Mouse (Mus musculus) embryonic facial prominence, embryonic 12.5 days (tissue): ENCODE results near the gene Ndufaf7. TPM values are rescaled to one million over a fixed set of nuclear protein-coding genes. Genes with fewer than 3 reads are reported as not detected.

Source experiments
- ATAC-seq: fragments of 200-750 bp; cut with Nextera tagmentation; 2 replicates; pipeline ENCODE4 v1.8.0; 2017; ENCODE audit not compliant: insufficient number of reproducible peaks, insufficient read depth, low FRiP score, low TSS enrichment
- H3K27ac ChIP-seq: fragments of 300-500 bp; sonication (generic); 2 replicates; pipeline ENCODE4 v1.5.1; 2016; ENCODE audit warnings: mild to moderate bottlenecking
- H3K27me3 ChIP-seq: fragments of 300-500 bp; sonication (generic); 2 replicates; pipeline ENCODE4 v1.6.1; 2016; ENCODE audit warnings: mild to moderate bottlenecking, moderate library complexity
- H3K36me3 ChIP-seq: fragments of 300-500 bp; sonication (generic); 2 replicates; pipeline ENCODE4 v1.6.1; 2016; ENCODE audit warnings: mild to moderate bottlenecking
- H3K4me1 ChIP-seq: fragments of 300-500 bp; sonication (generic); 2 replicates; pipeline ENCODE4 v1.6.1; 2016
- H3K4me2 ChIP-seq: fragments of 300-500 bp; sonication (generic); replicated peaks from 2 replicates; pipeline ENCODE4 v1.6.1; 2016; ENCODE audit warnings: mild to moderate bottlenecking, moderate library complexity
- H3K4me3 ChIP-seq: fragments of 300-500 bp; sonication (generic); 2 replicates; pipeline ENCODE4 v1.5.1; 2016; ENCODE audit warnings: mild to moderate bottlenecking
- H3K9ac ChIP-seq: fragments of 300-500 bp; sonication (generic); 2 replicates; pipeline ENCODE4 v1.6.1; 2016; ENCODE audit warnings: mild to moderate bottlenecking, moderate library complexity
- H3K9me3 ChIP-seq: fragments of 300-500 bp; sonication (generic); 2 replicates; pipeline ENCODE4 v1.6.1; 2016; ENCODE audit warnings: mild to moderate bottlenecking, moderate library complexity
- WGBS: fragments of 180-500 bp; shearing (Covaris S2); methylation state at CpG from one replicate; pipeline ENCODE4 v1.1.7; 2016; 5-methylcytosine and 5-hydroxymethylcytosine counted together
- polyA plus RNA-seq: library from polyadenylated mRNA; unstranded; fragments of >200 nt; fragmentation: Nextera tagmentation; extraction: Ambion mirVana; gene quantifications from 2 replicates; pipeline ENCODE4 v1.2.1, GENCODE M21; 2016

Gene Ndufaf7
- polyA plus RNA-seq, 1 experiment from 2014 or later = 60.5 TPM

GRCm38 (mm10) chr17:78966092-78966883 lies 29.4 kb downstream of the Ndufaf7 start:
- no peak overlapping the region for H3K9ac ChIP-seq
- no peak overlapping the region for H3K4me3 ChIP-seq
- H3K9me3 ChIP-seq = no peaks in the 10 kb centered on the region
- H3K4me1 ChIP-seq = no peaks in the 10 kb centered on the region
- peaks cover 52% of the 10 kb centered on the region for H3K36me3 ChIP-seq
- H3K4me2 ChIP-seq = no peak overlapping the region
- no peaks in the 10 kb centered on the region for H3K27me3 ChIP-seq
- ATAC-seq = no peak
- H3K27ac ChIP-seq = no peak overlapping the region
- 91% methylated on average over 11 of the region's 11 CpGs for WGBS

- Histone ChIP-seq H3K4me1 (no peaks in the 10 kb centered on the region), H3K27ac (no peak overlapping the region), H3K9ac (no peak overlapping the region), H3K36me3 (peaks cover 46% of the 10 kb centered on the region), H3K4me2 (no peak overlapping the region), H3K27me3 (no peaks in the 10 kb centered on the region), H3K9me3 (no peaks in the 10 kb centered on the region), H3K4me3 (no peak overlapping the region)
- no peak for ATAC-seq
- 82% methylated on average over 3 of the region's 3 CpGs for whole genome bisulfite sequencing
These were observed 31.6 kb downstream of the Ndufaf7 start for GRCm38 (mm10) chr17:78968500-78968899.

- Histone ChIP-seq H3K9me3 (no peaks in the 10 kb centered on the region), H3K4me3 (no peak overlapping the region), H3K27ac (no peak overlapping the region), H3K4me1 (peaks cover 4% of the 10 kb centered on the region; the same call in 1 of the 2 replicates), H3K4me2 (no peak overlapping the region), H3K9ac (no peak overlapping the region), H3K36me3 (peaks cover 34% of the 10 kb centered on the region), H3K27me3 (no peaks in the 10 kb centered on the region)
- no peak for ATAC-seq
- WGBS = 92% methylated on average over 8 of the region's 8 CpGs
These were observed 46.2 kb downstream of the Ndufaf7 start for GRCm38 (mm10) chr17:78983166-78983565.

GRCm38 (mm10) chr17:78983736-78984135 lies 46.8 kb downstream of the Ndufaf7 start:
- Histone ChIP-seq H3K9me3 (no peaks in the 10 kb centered on the region), H3K4me3 (no peak overlapping the region), H3K27me3 (no peaks in the 10 kb centered on the region), H3K27ac (no peak overlapping the region), H3K4me2 (no peak overlapping the region), H3K36me3 (peaks cover 34% of the 10 kb centered on the region), H3K4me1 (peaks cover 4% of the 10 kb centered on the region; the same call in 1 of the 2 replicates), H3K9ac (no peak overlapping the region)
- no peak for ATAC-seq
- WGBS = 83% methylated on average over 3 of the region's 3 CpGs

GRCm38 (mm10) chr17:78989015-78989414 lies 52.1 kb downstream of the Ndufaf7 start:
- Histone ChIP-seq H3K4me1 (peaks cover 4% of the 10 kb centered on the region; the same call in 1 of the 2 replicates), H3K36me3 (peaks cover 5% of the 10 kb centered on the region; the same call in 1 of the 2 replicates), H3K9me3 (no peaks in the 10 kb centered on the region), H3K27ac (no peak overlapping the region), H3K4me2 (no peak overlapping the region), H3K4me3 (no peak overlapping the region), H3K9ac (no peak overlapping the region), H3K27me3 (no peaks in the 10 kb centered on the region)
- ATAC-seq = no peak
- WGBS = 67% methylated on average over 8 of the region's 8 CpGs

- WGBS = 95% methylated on average over 2 of the region's 2 CpGs
- H3K27me3 ChIP-seq = no peaks in the 10 kb centered on the region
- H3K4me2 ChIP-seq = no peak overlapping the region
- no peak overlapping the region for H3K9ac ChIP-seq
- peaks cover 3% of the 10 kb centered on the region; the same call in 1 of the 2 replicates for H3K4me1 ChIP-seq
- no peaks in the 10 kb centered on the region for H3K9me3 ChIP-seq
- no peak overlapping the region for H3K4me3 ChIP-seq
- no peak overlapping the region for H3K27ac ChIP-seq
- ATAC-seq = no peak
- H3K36me3 ChIP-seq = no peaks in the 10 kb centered on the region
These were observed 54.6 kb downstream of the Ndufaf7 start for GRCm38 (mm10) chr17:78991549-78991948.

- Histone ChIP-seq H3K27me3 (no peaks in the 10 kb centered on the region), H3K4me2 (no peak overlapping the region), H3K4me1 (peaks cover 3% of the 10 kb centered on the region; the same call in 1 of the 2 replicates), H3K4me3 (no peak overlapping the region), H3K9ac (no peak overlapping the region), H3K27ac (no peak overlapping the region), H3K9me3 (no peaks in the 10 kb centered on the region), H3K36me3 (no peaks in the 10 kb centered on the region)
- no peak for ATAC-seq
- WGBS = 71% methylated on average over 9 of the region's 9 CpGs
These were observed 55.5 kb downstream of the Ndufaf7 start for GRCm38 (mm10) chr17:78992303-78993027.

GRCm38 (mm10) chr17:78993670-78994069 lies 56.7 kb downstream of the Ndufaf7 start:
- no peak for ATAC-seq
- Histone ChIP-seq H3K36me3 (no peaks in the 10 kb centered on the region), H3K9me3 (no peaks in the 10 kb centered on the region), H3K4me3 (no peak overlapping the region), H3K27ac (no peak overlapping the region), H3K27me3 (no peaks in the 10 kb centered on the region), H3K9ac (no peak overlapping the region), H3K4me1 (peaks cover 3% of the 10 kb centered on the region; the same call in 1 of the 2 replicates), H3K4me2 (no peak overlapping the region)
- WGBS = 50% methylated on average over 2 of the region's 2 CpGs

GRCm38 (mm10) chr17:78994382-78994781 lies 57.4 kb downstream of the Ndufaf7 start:
- H3K4me2 ChIP-seq = no peak overlapping the region
- peaks cover 3% of the 10 kb centered on the region; the same call in 1 of the 2 replicates for H3K4me1 ChIP-seq
- no peaks in the 10 kb centered on the region for H3K27me3 ChIP-seq
- H3K9me3 ChIP-seq = no peaks in the 10 kb centered on the region
- H3K9ac ChIP-seq = no peak overlapping the region
- no peak overlapping the region for H3K4me3 ChIP-seq
- H3K27ac ChIP-seq = no peak overlapping the region
- no peak for ATAC-seq
- WGBS = 79% methylated on average over 8 of the region's 8 CpGs
- no peaks in the 10 kb centered on the region for H3K36me3 ChIP-seq

- no peak for ATAC-seq
- no peaks in the 10 kb centered on the region for H3K27me3 ChIP-seq
- H3K9ac ChIP-seq = no peak overlapping the region
- H3K4me1 ChIP-seq = peaks cover 3% of the 10 kb centered on the region; the same call in 1 of the 2 replicates
- no peak overlapping the region for H3K4me2 ChIP-seq
- no peaks in the 10 kb centered on the region for H3K9me3 ChIP-seq
- H3K4me3 ChIP-seq = no peak overlapping the region
- no peak overlapping the region for H3K27ac ChIP-seq
- H3K36me3 ChIP-seq = no peaks in the 10 kb centered on the region
- 69% methylated on average over 9 of the region's 9 CpGs for WGBS
These were observed 58.2 kb downstream of the Ndufaf7 start for GRCm38 (mm10) chr17:78994931-78995820.
